Mouse (Mus musculus) brain, adult 2 months (tissue): Measurements from ENCODE around the gene Atg16l1.

Source experiments
- DNase-seq: peaks from one replicate; pipeline ENCODE4 v3.0.0; 2011; ENCODE audit warnings: low read depth, low spot score

The Atg16l1 gene

GRCm38 (mm10) chr1:87755641-87756470, at the start of gene Atg16l1:
Gene Atg16l1, plus strand, starts transcription at chr1:87755870.
- peak; percentile 99 for DNase-seq

- no peak for DNase-seq
Measured at GRCm38 (mm10) chr1:87706361-87706760, 49.3 kb upstream of the Atg16l1 start.

GRCm38 (mm10) chr1:87709020-87709419, 46.6 kb upstream of the Atg16l1 start:
- peak; percentile 90 for DNase-seq

- no peak for DNase-seq
Measured at GRCm38 (mm10) chr1:87709661-87710270, 45.9 kb upstream of the Atg16l1 start.

- DNase-seq = no peak
Measured at GRCm38 (mm10) chr1:87711938-87712613, 43.6 kb upstream of the Atg16l1 start.

- no peak for DNase-seq
Measured at GRCm38 (mm10) chr1:87712614-87712971, 43.1 kb upstream of the Atg16l1 start.

- DNase-seq = peak; percentile 90
Measured at GRCm38 (mm10) chr1:87721382-87721781, 34.3 kb upstream of the Atg16l1 start.

GRCm38 (mm10) chr1:87722081-87722480, 33.6 kb upstream of the Atg16l1 start:
- DNase-seq = peak; percentile 66

- no peak for DNase-seq
Measured at GRCm38 (mm10) chr1:87723351-87723750, 32.3 kb upstream of the Atg16l1 start.

GRCm38 (mm10) chr1:87729070-87729469, 26.6 kb upstream of the Atg16l1 start:
- no peak for DNase-seq

GRCm38 (mm10) chr1:87729850-87730249, 25.8 kb upstream of the Atg16l1 start:
- DNase-seq = no peak

GRCm38 (mm10) chr1:87730271-87730670, 25.4 kb upstream of the Atg16l1 start:
- no peak for DNase-seq

- peak; percentile 84 for DNase-seq
Measured at GRCm38 (mm10) chr1:87733212-87733611, 22.5 kb upstream of the Atg16l1 start.

- DNase-seq = peak; percentile 85
Measured at GRCm38 (mm10) chr1:87734153-87734552, 21.5 kb upstream of the Atg16l1 start.

- peak; percentile 80 for DNase-seq
Measured at GRCm38 (mm10) chr1:87740584-87741290, 14.9 kb upstream of the Atg16l1 start.

GRCm38 (mm10) chr1:87749360-87749973, 6.2 kb upstream of the Atg16l1 start:
- no peak for DNase-seq

GRCm38 (mm10) chr1:87763821-87764220, 8.2 kb downstream of the Atg16l1 start:
- no peak for DNase-seq

- no peak for DNase-seq
Measured at GRCm38 (mm10) chr1:87765741-87766140, 10.1 kb downstream of the Atg16l1 start.

- peak; percentile 38 for DNase-seq
Measured at GRCm38 (mm10) chr1:87766233-87766632, 10.6 kb downstream of the Atg16l1 start.

- DNase-seq = no peak
Measured at GRCm38 (mm10) chr1:87769263-87769662, 13.6 kb downstream of the Atg16l1 start.

GRCm38 (mm10) chr1:87770486-87770885, 14.8 kb downstream of the Atg16l1 start:
- no peak for DNase-seq
